Mouse (Mus musculus) intestine, embryonic 16.5 days (tissue): ENCODE results near the gene Cmya5. TPM values are rescaled to one million over a fixed set of nuclear protein-coding genes. Genes with fewer than 3 reads are reported as not detected.
"Not testable (repeated sequence)": the region's sequence is repeated elsewhere in the genome, so short reads cannot be mapped to it uniquely, and the experiment has no call there.

Experiments used
- ATAC-seq: fragments of 200-750 bp; cut with Nextera tagmentation; 2 replicates; pipeline ENCODE4 v1.8.0; 2017; ENCODE audit warnings: moderate TSS enrichment, moderate library complexity
- H3K27ac ChIP-seq: fragments of 300-500 bp; sonication (generic); 2 replicates; pipeline ENCODE4 v1.5.1; 2014; ENCODE audit warnings: mild to moderate bottlenecking, low read length
- H3K27me3 ChIP-seq: fragments of 300-500 bp; sonication (generic); replicated peaks from 2 replicates; pipeline ENCODE4 v1.6.1; 2014; ENCODE audit warnings: low read length, control low read depth, mixed read lengths; ENCODE audit not compliant: control insufficient read depth, insufficient read depth
- H3K36me3 ChIP-seq: fragments of 300-500 bp; sonication (generic); 2 replicates; pipeline ENCODE4 v1.6.1; 2014; ENCODE audit warnings: low read length, control low read depth; ENCODE audit not compliant: control insufficient read depth, insufficient read depth
- H3K4me1 ChIP-seq: fragments of 300-500 bp; sonication (generic); 2 replicates; pipeline ENCODE4 v1.6.1; 2014; ENCODE audit warnings: low read length, control low read depth, mixed read lengths; ENCODE audit not compliant: control insufficient read depth, insufficient read depth
- H3K4me2 ChIP-seq: fragments of 300-500 bp; sonication (generic); 2 replicates; pipeline ENCODE4 v1.6.1; 2014; ENCODE audit warnings: low read depth, low read length, control low read depth
- H3K4me3 ChIP-seq: fragments of 300-500 bp; sonication (generic); 2 replicates; pipeline ENCODE4 v1.5.1; 2014; ENCODE audit warnings: mild to moderate bottlenecking, low read length
- H3K9ac ChIP-seq: fragments of 300-500 bp; sonication (generic); 2 replicates; pipeline ENCODE4 v1.6.1; 2014; ENCODE audit warnings: low read depth, low read length
- H3K9me3 ChIP-seq: fragments of 300-500 bp; sonication (generic); 2 replicates; pipeline ENCODE4 v1.6.1; 2016; ENCODE audit warnings: low read length, control low read depth; ENCODE audit not compliant: control insufficient read depth
- WGBS: fragments of 180-500 bp; shearing (Covaris S2); extraction: QIAGEN DNeasy Blood & Tissue Kit; methylation state at CpG from one replicate; pipeline ENCODE4 v1.1.7; 2014; 5-methylcytosine and 5-hydroxymethylcytosine counted together
- polyA plus RNA-seq: library from polyadenylated mRNA; unstranded; fragments of >200 nt; fragmentation: Nextera tagmentation; extraction: Ambion mirVana; gene quantifications from 2 replicates; pipeline ENCODE4 v1.2.1, GENCODE M21; 2015

The Cmya5 gene
- polyA plus RNA-seq, 1 experiment from 2014 or later = 0.05 TPM

DNA sequence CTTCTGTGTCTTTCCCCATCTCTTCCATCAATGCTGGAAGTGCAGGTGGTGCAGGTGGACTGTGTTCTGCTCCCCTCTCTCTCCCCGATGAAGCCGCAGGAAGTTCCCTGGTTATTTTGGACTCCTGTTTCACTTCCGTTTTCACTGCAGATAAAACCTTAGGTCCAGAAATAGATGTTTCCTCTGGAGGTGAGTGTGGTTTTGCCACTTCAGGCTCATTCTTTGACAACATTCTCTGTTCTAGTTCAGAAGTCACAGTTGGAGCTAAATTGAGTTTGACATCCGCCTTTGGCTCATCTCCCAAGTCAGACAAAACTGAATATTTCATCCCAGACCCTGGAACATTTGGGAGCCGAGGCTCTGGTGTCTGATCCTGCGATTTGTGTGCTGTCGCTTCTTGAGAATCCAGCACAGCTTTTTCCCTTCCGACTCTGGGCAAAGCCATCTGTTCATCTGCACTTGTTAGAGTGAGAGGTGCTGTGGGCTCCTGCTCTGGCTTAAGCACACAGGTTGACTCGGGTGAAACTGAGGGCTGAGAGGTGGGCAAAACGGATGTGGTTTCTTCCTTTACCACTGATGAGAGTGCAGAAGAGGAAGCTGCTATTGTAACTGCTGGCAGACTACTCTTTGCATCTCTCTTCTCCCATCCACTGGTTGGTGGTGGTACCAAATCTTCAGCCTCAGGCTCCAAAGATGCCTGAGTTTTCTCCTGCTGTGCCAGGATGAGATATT, 50.2 kb downstream of the Cmya5 start:
- Histone ChIP-seq H3K4me3 (no peak overlapping the region), H3K36me3 (no peaks in the 10 kb centered on the region), H3K27me3 (no peaks in the 10 kb centered on the region), H3K9me3 (peaks cover 4% of the 10 kb centered on the region; the same call in 1 of the 2 replicates), H3K27ac (no peak overlapping the region), H3K4me2 (no peak overlapping the region), H3K4me1 (no peaks in the 10 kb centered on the region), H3K9ac (no peak overlapping the region)
- ATAC-seq = no peak
- 77% methylated on average over 10 of the region's 10 CpGs for WGBS

DNA sequence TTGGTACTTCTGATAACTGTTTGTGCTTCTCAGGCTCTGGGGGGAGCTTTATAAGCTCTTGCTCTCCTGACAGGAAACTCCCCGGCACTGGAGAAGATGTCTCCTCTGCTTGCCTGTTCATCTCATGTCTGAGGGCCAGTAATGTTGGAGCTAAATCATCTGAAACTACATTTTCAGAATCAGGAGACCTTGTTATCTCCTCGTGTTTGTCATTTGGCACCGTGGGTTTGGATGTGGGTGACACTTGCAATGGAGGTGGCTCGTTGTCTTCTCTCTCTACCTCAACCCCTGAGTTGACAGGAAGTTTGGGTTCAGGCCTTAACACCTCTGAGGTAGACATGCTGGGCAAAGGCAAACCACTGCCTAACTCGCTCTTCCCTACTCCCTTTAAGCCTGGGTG, 50.8 kb downstream of the Cmya5 start:
- Histone ChIP-seq H3K36me3 (no peaks in the 10 kb centered on the region), H3K4me1 (no peaks in the 10 kb centered on the region), H3K4me2 (no peak overlapping the region), H3K27ac (no peak overlapping the region), H3K27me3 (no peaks in the 10 kb centered on the region), H3K9me3 (peaks cover 4% of the 10 kb centered on the region; the same call in 1 of the 2 replicates), H3K9ac (no peak overlapping the region), H3K4me3 (no peak overlapping the region)
- WGBS = 87% methylated on average over 5 of the region's 5 CpGs
- ATAC-seq = no peak

DNA sequence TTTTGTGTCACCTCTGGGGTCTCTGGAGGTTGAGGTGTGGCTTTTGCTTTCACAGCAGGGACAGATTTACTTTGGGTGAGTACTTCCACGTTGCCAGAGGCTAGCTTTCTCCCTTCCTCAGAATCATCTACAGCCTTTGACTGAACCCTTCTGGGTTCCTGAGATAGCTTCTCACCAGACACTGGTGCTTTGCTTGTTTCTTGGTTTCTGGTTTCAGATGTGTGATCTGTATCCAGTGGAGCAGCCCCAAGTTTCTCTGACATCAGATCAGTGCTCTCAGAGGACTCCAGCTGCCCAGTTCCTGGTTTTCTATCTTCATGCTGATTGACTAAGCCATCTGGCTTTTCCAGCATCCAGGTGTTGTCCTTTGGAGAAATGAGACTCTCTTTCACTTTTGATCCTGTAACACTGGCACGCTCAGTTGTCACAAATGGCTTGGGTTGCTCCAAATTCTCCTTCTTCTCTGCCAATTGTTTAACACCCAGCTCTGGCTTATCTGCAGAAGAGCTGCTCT, 51.6 kb downstream of the Cmya5 start:
- Histone ChIP-seq H3K4me1 (no peaks in the 10 kb centered on the region), H3K27me3 (no peaks in the 10 kb centered on the region), H3K9me3 (peaks cover 4% of the 10 kb centered on the region; the same call in 1 of the 2 replicates), H3K4me2 (no peak overlapping the region), H3K4me3 (no peak overlapping the region), H3K36me3 (no peaks in the 10 kb centered on the region), H3K27ac (no peak overlapping the region), H3K9ac (no peak overlapping the region)
- no peak for ATAC-seq
- 70% methylated on average over 2 of the region's 2 CpGs for WGBS

DNA sequence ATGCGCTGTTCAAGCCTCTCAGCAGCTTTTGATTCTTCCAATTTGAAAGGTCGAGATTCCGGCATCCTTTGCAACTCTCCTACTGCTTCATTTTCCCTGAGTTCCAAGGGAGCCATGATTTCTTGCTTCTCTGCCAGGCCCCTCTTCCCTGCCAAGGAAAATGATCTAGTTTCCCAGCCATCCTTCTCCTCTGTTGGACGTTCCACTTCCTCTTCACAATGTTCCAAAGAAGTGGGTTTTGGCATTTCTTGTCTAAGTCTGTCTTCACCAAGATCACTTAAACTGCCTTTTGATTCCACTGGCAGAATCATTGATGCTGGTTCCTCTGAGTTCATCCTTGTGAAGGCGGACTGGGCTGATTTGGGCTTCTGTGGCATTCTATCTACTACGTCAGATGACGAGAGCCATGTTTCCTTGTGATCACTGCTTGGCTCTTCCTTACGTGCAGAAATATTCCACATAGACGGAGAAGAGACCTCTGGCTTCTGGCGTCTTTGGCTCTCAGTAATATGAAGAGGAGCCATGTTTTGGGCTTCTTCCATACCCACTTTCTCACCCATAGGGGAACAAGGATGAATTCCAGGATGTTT, 52.6 kb downstream of the Cmya5 start:
- H3K9ac ChIP-seq = no peak overlapping the region
- no peaks in the 10 kb centered on the region for H3K4me1 ChIP-seq
- no peak overlapping the region for H3K4me2 ChIP-seq
- H3K27me3 ChIP-seq = no peaks in the 10 kb centered on the region
- no peak overlapping the region for H3K4me3 ChIP-seq
- H3K36me3 ChIP-seq = no peaks in the 10 kb centered on the region
- ATAC-seq = no peak
- no peak overlapping the region for H3K27ac ChIP-seq
- WGBS = 89% methylated on average over 10 of the region's 10 CpGs
- peaks cover 4% of the 10 kb centered on the region; the same call in 1 of the 2 replicates for H3K9me3 ChIP-seq

DNA sequence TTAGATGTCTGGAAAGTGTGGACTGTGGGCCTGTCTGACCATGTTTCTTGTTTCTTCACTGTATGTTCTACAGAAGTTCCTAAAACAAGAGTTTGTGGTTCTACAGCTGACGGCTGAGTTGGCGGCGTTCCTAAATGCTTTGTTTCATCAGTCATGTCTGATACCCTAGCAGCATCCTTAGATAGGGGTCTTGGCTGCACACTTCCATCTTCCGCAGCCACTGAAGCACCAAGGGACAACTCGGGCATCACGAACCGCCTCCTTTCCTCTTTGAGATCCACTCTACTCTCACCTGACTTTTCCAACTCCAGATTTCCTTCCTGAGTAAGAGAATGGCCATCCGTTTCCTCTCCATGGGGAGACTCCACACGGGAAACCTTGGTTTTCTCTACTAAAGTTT, 53.3 kb downstream of the Cmya5 start:
- ATAC-seq = no peak
- Histone ChIP-seq H3K4me3 (no peak overlapping the region), H3K27ac (no peak overlapping the region), H3K36me3 (no peaks in the 10 kb centered on the region), H3K4me2 (no peak overlapping the region), H3K4me1 (no peaks in the 10 kb centered on the region), H3K9me3 (no peaks in the 10 kb centered on the region), H3K27me3 (no peaks in the 10 kb centered on the region), H3K9ac (no peak overlapping the region)
- 84% methylated on average over 9 of the region's 9 CpGs for WGBS

DNA sequence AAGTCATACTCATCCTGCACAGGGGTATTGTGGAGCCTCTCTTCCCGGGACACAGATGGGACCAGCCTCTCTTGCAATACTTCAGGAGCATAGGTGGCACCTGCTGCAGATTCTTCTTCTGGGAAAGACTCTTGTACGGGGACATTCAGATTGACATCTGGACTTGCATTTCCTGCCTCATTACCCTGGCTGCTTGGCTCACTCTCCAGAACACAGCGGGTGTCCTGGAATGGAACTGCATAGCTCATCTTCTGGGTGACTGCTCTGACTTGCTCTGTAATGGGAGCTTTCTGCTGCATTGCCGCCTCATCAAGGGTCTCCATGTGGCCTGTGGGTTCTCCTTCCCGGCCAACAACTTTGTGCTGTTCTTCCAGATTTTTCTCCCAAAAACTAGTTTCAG, 55.0 kb downstream of the Cmya5 start:
- Histone ChIP-seq H3K4me3 (no peak overlapping the region), H3K9ac (no peak overlapping the region)
- ATAC-seq = no peak

DNA sequence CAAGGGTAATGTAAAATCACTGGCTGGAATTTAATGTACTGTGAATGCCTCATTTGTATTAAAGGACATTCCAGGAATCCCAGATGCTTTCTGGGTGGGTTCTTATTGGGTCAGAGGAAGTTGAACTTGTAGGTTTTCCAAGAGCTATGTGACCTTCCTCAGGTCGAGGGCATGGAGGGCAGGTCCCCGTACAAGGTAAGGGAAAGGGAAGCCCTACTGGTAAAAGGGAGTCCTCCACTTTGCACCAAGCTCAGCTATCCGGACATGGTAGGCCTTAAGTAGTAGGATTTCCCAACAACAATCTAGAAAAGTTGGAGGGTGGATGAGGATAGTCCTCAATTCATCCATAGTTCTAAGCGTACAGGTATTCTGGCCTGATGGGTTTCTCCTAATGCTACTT, 58.8 kb downstream of the Cmya5 start:
- no peak overlapping the region for H3K4me2 ChIP-seq

More for the DNA sequence above, 55.0 kb downstream of the Cmya5 start:
- Histone ChIP-seq H3K27ac (no peak overlapping the region), H3K4me2 (no peak overlapping the region), H3K9me3 (no peaks in the 10 kb centered on the region), H3K27me3 (no peaks in the 10 kb centered on the region), H3K36me3 (no peaks in the 10 kb centered on the region), H3K4me1 (no peaks in the 10 kb centered on the region)
- WGBS = 79% methylated on average over 5 of the region's 5 CpGs

DNA sequence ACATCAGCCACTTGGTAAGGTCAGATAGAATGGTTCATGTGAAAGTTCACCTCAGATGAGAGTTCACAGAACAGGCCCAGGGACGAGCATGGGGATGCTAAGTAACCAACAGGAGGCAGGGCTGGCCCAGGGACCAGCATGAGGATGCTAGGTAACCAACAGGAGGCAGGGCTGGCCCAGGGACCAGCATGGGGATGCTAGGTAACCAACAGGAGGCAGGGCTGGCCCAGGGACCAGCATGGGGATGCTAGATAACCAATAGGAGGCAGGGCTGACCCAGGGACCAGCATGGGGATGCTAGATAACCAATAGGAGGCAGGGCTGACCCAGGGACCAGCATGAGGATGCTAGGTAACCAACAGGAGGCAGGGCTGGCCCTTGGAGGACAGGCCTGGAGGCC, 62.2 kb downstream of the Cmya5 start:
- H3K4me1 ChIP-seq, H3K9ac ChIP-seq, ATAC-seq, H3K4me2 ChIP-seq, H3K36me3 ChIP-seq, H3K27me3 ChIP-seq, H3K27ac ChIP-seq, H3K9me3 ChIP-seq, H3K4me3 ChIP-seq: not testable (repeated sequence)
- 62% methylated on average over 1 of the region's 1 CpGs for WGBS

More for the DNA sequence above, 58.8 kb downstream of the Cmya5 start:
- Histone ChIP-seq H3K4me3 (no peak overlapping the region), H3K27me3 (no peaks in the 10 kb centered on the region), H3K27ac (no peak overlapping the region), H3K36me3 (no peaks in the 10 kb centered on the region), H3K9ac (no peak overlapping the region), H3K4me1 (no peaks in the 10 kb centered on the region), H3K9me3 (no peaks in the 10 kb centered on the region)
- ATAC-seq = no peak
- WGBS = 92% methylated on average over 4 of the region's 4 CpGs

DNA sequence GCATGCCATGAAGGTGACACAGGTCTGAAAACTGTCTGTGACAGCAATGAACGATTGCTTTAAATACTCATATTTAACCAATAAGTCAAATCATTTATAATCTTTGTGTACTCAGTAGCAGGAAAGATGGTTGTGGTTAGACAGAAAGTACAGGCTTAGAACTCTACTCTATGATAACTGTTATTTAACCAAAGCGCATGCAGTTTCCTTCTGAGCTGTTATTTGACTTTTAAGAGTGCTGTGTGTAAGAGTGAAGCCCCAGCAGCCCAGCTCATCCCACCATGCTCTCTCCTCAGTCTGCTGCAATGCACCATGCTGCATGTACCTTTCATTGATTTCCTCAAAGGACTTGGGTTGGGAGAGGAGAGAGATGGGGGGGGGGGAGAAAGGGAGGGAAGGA, 63.7 kb downstream of the Cmya5 start:
- no peaks in the 10 kb centered on the region for H3K4me1 ChIP-seq
- H3K27me3 ChIP-seq = no peaks in the 10 kb centered on the region
- H3K9ac ChIP-seq = no peak overlapping the region
- H3K27ac ChIP-seq = no peak overlapping the region
- no peaks in the 10 kb centered on the region for H3K36me3 ChIP-seq
- peaks cover 3% of the 10 kb centered on the region; the same call in 1 of the 2 replicates for H3K9me3 ChIP-seq
- no peak overlapping the region for H3K4me3 ChIP-seq
- ATAC-seq = no peak
- WGBS = 87% methylated on average over 2 of the region's 2 CpGs
- no peak overlapping the region for H3K4me2 ChIP-seq
